Mouse (Mus musculus): ENCODE measurements around the gene Cbwd1.

The Cbwd1 gene

DNA sequence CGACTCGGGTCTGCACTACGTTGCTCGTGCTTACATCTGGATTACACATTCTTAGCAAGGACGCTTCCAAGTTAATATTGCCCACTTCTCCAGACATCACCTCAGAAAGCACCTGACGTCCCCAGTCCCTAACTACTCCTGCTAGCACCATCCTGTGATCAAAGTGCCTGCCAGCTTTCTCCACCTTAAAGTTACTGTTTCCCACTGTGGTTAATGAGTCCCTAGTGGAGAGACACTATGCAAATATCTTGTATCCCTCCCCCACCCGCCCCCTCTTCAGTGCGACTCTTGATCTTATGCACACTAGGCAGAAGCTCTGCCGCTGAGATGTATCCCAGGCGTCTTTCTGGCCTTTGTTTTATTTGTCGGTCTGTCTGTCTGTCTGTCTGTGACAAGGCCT lies 16.6 kb upstream of the Cbwd1 start:
- DNase-seq (ENCODE audit: low spot score in 2 of 2): peak in 1 of 2 experiments; percentile 33

GRCm38 (mm10) chr19:24972701-24973390 lies 11.4 kb upstream of the Cbwd1 start:
- no peak for DNase-seq (ENCODE audit: low spot score in 2 of 2)

- DNase-seq (ENCODE audit: low spot score in 2 of 2): no peak
Measured at GRCm38 (mm10) chr19:24971307-24971706, 9.9 kb upstream of the Cbwd1 start.

DNA sequence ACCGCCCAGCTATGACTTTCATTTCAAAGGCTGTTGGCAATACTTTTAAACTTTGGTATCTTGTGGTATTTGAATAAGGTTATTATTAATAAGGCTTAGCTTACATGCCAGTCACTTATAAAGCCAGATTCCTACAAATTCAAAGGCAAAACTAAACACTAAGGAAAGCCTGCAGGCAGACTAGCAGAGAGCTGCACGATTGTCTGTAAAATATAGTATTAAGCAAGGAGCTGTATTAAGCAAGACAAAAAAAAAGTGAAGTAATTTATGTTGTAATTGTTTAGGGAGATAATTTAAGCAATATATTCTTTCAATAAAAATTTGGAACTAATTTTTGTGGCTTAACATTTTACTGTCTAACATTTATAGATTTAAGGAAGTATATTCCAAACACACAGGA lies 5.5 kb upstream of the Cbwd1 start:
- DNase-seq (ENCODE audit: low spot score in 2 of 2): no peak

- DNase-seq (ENCODE audit: low spot score in 2 of 2): no peak
Measured at GRCm38 (mm10) chr19:24966203-24966602, 4.8 kb upstream of the Cbwd1 start.

DNA sequence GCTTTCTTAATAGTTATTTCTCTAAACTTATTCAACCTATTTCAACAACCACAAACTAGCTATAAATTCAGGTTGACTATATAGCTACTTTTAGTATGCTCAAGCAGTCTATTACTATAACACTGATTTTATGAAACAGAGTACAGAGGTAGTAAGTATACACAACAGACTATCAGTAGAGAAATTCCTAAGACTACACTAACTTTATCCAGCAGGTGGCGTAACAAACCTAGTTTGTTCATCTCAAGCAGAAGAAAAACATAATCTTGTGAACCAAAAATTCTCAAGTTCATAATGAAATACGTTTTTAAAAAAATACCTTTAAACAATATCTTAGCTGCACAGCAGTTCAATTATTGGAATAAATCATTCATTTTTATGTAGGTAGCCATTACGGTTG lies 2.9 kb downstream of the Cbwd1 start:
- no peak for DNase-seq (ENCODE audit: low spot score in 2 of 2)

GRCm38 (mm10) chr19:24945521-24946262 lies 15.7 kb downstream of the Cbwd1 start:
- DNase-seq (ENCODE audit: low spot score in 2 of 2): no peak

- no peak for DNase-seq (ENCODE audit: low spot score in 2 of 2)
Measured at GRCm38 (mm10) chr19:24937084-24937483, 24.3 kb downstream of the Cbwd1 start.

DNA sequence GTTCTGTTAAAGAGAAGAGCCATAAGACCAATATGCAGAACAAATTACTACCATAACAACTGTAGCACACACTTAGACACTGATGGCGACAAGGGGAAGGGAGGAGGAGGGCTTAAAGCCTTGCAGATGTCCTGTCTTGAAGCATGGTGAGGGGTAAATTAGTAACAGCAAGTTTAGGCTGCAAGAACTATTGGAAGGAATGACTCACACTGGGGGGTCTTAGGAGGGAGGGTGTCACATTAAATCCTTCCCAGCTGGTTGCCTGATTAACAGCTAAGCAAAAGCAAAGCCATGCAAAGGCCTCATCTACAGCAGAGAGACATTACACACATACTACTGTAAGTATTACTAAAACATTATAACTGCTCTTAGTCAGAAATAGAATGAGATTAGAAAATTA lies 32.4 kb downstream of the Cbwd1 start:
- DNase-seq (ENCODE audit: low spot score in 2 of 2): no peak

DNA sequence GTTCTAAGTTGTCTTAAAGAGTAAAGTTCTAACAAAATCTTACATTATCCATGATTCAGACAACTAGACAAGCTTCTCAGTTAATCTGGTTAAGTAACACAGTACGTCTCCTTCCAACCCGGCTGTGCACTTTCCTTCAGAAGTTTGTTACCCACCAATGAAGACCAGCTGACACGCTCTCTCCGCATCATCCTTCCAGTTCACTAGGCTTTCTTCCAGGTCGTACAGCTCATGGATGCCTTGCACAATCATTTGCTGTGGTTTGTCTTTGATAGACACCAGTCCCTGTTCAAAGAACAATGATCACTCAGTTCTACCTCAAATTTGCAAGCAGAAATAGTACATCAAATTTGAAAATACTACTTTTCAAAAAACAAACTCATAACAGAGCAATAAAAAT lies 40.5 kb downstream of the Cbwd1 start:
- no peak for DNase-seq (ENCODE audit: low spot score in 2 of 2)

GRCm38 (mm10) chr19:24908385-24909155 lies 52.8 kb downstream of the Cbwd1 start:
- DNase-seq (ENCODE audit: low spot score in 2 of 2): no peak

- DNase-seq (ENCODE audit: low spot score in 2 of 2): peak in 1 of 2 experiments; percentile 24
Measured at GRCm38 (mm10) chr19:24907655-24908054, 53.8 kb downstream of the Cbwd1 start.

DNA sequence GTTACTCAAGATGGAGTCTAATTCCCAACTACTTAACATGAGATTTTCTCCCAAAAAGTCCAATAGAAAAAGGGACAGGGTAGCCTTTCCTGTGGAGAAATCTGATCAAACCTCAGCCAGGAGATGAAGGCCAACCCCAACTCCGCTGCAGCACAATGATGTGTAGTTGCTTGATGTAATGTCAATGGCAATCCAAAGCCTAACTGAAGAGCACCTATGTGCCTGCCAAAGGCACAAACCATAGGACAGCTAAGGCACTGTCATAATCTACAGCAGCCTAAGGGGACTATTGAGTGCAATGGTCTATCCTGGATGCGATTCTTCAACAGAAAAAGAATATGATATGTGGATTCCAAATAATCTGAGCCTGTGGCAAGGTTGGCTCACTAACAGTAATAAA lies 58.6 kb downstream of the Cbwd1 start:
- DNase-seq (ENCODE audit: low spot score in 2 of 2): peak in 1 of 2 experiments; percentile 17

GRCm38 (mm10) chr19:24902256-24902655 lies 59.2 kb downstream of the Cbwd1 start:
- DNase-seq (ENCODE audit: low spot score in 2 of 2): peak in 1 of 2 experiments; percentile 57

DNA sequence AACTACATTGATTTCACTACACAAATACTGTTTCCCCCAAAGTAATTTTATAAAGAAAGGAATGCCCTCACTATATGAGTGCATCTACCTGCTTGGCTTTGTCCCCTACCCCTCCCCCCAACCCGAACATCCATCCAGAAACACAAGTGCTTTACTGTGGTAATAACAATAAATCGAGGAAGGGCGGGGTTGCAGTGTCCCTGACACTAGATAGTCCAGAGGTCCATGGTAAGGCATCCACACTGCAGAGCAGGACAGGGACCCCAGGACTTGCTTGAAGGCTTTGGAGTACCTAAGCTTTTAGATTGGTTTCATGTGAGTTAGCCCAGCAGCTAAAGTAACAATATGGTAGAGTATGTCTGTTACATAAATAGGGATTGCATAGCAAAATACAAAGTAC lies 59.7 kb downstream of the Cbwd1 start:
- DNase-seq (ENCODE audit: low spot score in 2 of 2): peak in 1 of 2 experiments; percentile 18

DNA sequence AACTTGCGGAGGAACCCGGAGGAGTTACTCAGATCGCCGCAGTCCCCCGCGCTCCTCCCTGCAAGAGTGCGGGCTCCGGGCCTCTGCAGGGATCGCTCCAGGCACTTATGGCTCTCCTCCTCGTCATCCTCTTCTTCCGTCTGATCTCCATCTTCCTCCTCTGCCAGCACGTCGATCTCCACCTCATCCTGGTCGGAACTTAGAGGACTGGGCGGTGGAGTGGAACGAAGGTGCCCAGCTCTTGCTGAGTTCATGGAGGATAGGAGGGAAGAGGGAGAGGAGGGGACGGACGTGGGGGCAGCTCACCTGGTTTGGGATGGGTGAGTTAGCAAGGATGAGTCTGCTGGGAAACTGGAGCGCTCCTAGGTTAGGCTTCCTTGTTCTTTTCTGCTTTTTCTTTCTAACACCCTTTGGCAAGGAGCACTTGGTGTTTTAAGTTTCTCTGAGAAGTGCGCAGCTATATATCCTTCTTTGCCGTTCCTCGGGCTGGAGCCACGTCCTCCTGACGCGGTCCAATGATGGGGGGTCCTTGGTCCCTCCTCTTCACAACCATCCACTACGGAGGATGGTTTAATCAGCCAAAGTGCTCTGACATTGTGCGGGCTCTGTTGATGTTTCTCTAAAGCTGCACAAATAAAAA lies 60.7 kb downstream of the Cbwd1 start, which contains the start of gene Foxd4:
Gene Foxd4, minus strand, starts transcription at position 617 of the 640 bp plus-strand sequence.
- DNase-seq (ENCODE audit: low spot score in 2 of 2): no peak

DNA sequence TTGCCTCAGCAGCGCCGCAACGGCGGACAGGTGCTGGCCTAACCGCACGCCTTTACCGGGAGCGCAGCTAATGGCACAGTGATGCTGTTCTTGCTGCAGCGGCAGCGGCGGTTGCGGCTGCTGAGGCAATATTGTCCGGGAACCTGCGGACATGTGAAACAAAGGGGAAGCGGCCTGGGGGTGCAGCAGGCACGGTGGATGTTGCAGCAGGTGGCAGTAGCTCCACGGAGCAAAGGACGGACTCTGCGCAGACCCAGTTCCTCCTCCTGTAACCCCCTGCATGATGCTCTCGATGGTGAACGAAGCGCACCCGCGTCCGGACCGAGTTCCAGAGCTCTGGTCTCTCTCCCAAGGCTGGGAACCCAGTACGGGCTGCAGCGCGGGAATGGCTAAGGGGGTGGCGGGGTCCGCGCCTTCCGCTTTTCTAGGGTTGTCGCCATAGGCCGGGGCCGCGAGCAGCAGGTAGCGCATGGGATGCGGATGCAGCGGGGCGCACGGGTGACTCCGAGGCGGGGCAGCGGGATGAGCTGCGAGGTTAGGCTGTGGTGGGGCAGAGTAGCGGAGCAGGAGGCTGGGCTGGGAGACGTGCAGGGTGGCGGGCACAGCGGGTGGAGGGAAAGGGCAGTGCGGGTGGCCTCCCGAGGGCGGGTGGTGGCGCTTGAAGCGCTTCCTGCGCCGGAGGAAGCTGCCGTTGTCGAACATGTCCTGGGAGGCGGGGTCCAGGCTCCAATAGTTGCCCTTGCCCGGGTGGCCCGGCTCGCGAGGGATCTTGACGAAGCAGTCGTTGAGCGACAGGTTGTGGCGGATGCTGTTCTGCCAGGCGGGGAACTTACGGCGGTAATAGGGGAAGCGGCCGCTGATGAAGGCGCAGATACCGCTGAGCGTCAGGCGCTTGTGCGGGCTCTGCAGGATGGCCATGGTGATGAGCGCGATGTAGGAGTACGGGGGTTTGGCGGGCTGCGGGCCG lies 61.5 kb downstream of the Cbwd1 start:
- DNase-seq (ENCODE audit: low spot score in 2 of 2): peak; percentile 33 to 74

- DNase-seq (ENCODE audit: low spot score in 2 of 2): no peak
Measured at GRCm38 (mm10) chr19:24898737-24899577, 62.5 kb downstream of the Cbwd1 start.

DNA sequence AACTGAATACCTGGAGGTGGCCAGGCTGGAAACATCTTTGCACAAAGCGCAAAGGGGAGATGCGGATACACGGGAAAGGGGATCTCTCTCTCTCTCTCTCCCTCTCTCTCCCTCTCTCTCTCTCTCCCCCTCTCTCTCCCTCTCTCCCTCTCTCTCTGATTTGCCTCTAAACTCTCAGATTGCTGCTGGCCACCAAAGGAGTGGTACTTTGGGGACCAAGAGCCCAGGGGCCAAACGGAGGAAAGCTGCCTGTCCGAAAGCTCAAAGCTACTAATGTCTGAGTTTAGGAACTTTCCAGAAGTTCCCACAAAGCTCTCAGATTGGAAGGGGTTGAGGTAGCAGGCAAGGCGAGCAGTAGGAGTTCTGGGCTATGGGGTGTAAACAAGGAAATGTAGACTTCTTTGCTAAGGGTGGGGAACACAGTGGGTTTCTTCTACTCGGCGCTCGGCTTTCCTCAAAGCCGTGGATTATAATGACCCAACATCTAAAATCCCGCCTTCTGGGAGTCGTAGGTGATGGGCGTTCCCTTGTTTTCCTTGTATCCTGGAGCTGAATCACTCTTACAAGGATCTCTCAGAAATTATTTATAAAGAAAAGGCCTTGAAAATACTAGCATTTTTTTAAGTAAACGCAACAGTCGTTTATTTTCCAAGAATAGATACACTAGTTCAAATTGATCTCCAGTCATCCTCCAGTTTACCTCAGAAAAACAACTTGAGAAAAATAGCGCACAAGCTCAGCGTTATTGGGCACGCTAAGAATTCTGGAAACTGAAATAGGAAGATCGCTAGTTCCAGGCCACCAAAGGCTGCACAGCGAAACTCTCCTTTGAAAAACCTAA lies 63.3 kb downstream of the Cbwd1 start:
- DNase-seq (ENCODE audit: low spot score in 2 of 2): no peak

Measured in spleen, postnatal 4 days (tissue).